Mouse (Mus musculus) embryonic facial prominence, embryonic 14.5 days (tissue): ENCODE measurements at regions not wholly inside any gene's neighbourhood (a gene's known extent, or its start where the extent isn't known, plus 50 kb on each side); places are given as distances from the start of the nearest gene placed in this dataset.

ENCODE experiments used
- ATAC-seq: fragments of 200-750 bp; cut with Nextera tagmentation; 2 replicates; pipeline ENCODE4 v1.8.0; 2017; ENCODE audit warnings: low read depth, moderate number of reproducible peaks, moderate TSS enrichment
- DNase-seq: peaks from one replicate; pipeline ENCODE4 v3.0.0-alpha.2; 2015; ENCODE audit warnings: low spot score
- H3K27ac ChIP-seq: fragments of 300-500 bp; sonication (generic); replicated peaks from 2 replicates; pipeline ENCODE4 v1.5.1; 2014; ENCODE audit warnings: low read depth, mild to moderate bottlenecking, low read length, moderate library complexity
- H3K27me3 ChIP-seq: fragments of 300-500 bp; sonication (generic); replicated peaks from 2 replicates; pipeline ENCODE4 v1.6.1; 2014; ENCODE audit warnings: low read length; ENCODE audit not compliant: control insufficient read depth, insufficient read depth
- H3K36me3 ChIP-seq: fragments of 300-500 bp; sonication (generic); 2 replicates; pipeline ENCODE4 v1.6.1; 2014; ENCODE audit warnings: low read length, mixed read lengths; ENCODE audit not compliant: control insufficient read depth, insufficient read depth
- H3K4me1 ChIP-seq: fragments of 300-500 bp; sonication (generic); 2 replicates; pipeline ENCODE4 v1.6.1; 2014; ENCODE audit warnings: antibody characterized with exemption, low read length; ENCODE audit not compliant: control insufficient read depth, insufficient read depth
- H3K4me2 ChIP-seq: fragments of 300-500 bp; sonication (generic); 2 replicates; pipeline ENCODE4 v1.6.1; 2014; ENCODE audit warnings: low read depth, mild to moderate bottlenecking, low read length, moderate library complexity, mixed read lengths
- H3K4me3 ChIP-seq: fragments of 300-500 bp; sonication (generic); 2 replicates; pipeline ENCODE4 v1.5.1; 2014; ENCODE audit warnings: low read depth, mild to moderate bottlenecking, low read length
- H3K9ac ChIP-seq: fragments of 300-500 bp; sonication (generic); 2 replicates; pipeline ENCODE4 v1.6.1; 2014; ENCODE audit warnings: low read depth, mild to moderate bottlenecking, low read length, moderate library complexity, mixed read lengths
- H3K9me3 ChIP-seq: fragments of 300-500 bp; sonication (generic); 2 replicates; pipeline ENCODE4 v1.6.1; 2016; ENCODE audit warnings: low read length; ENCODE audit not compliant: control insufficient read depth
- WGBS: fragments of 180-500 bp; shearing (Covaris S2); extraction: QIAGEN DNeasy Blood & Tissue Kit; methylation state at CpG from one replicate; pipeline ENCODE4 v1.1.7; 2014; 5-methylcytosine and 5-hydroxymethylcytosine counted together

DNA sequence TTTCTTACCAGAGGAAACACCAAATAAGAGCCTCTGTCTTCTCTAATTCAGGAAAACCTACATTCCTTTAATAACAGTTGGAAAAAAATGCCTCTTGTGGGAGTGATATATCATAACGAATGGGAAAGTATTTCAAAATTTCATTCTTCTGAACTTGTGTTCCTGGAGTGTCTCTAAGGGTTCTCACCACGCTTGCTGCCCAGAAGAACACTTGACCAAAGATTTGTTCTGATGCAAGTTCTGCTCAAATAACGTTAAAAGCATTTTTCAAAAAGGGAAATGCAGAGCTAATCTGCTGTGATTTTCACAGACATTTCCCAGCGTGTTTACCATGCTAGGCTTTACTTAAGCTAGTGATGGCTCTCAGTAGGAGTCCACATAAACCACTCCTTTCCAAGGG, 329.8 kb upstream of the Hsf2 start:
- no peak for ATAC-seq
- no peaks in the 10 kb centered on the region for H3K4me1 ChIP-seq
- no peaks in the 10 kb centered on the region for H3K9me3 ChIP-seq
- no peaks in the 10 kb centered on the region for H3K36me3 ChIP-seq
- no peak overlapping the region for H3K27ac ChIP-seq
- H3K4me3 ChIP-seq, result no peak overlapping the region
- H3K9ac ChIP-seq, result no peak overlapping the region
- no peak overlapping the region for H3K4me2 ChIP-seq
- no peak for DNase-seq
- H3K27me3 ChIP-seq, result no peaks in the 10 kb centered on the region
- 59% methylated on average over 4 of the region's 4 CpGs for WGBS

DNA sequence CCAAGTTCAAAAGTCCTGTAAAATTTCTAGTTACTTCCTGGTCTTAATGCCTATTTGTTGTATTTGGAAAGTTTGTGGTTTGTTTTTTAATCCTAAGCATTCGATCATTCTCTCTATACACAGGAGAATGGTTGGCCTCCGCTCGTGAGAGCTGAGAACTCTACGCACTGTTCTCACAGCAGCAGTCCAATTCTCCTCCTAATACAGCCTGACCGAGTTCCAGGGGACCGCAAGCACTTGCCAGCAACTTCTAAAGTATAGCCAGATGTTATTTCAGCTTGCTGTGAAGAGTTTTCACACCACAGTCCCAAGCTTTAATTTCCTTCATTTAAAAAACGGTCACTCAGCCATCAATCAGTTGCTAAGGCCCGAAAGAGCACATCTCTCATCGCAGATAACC, 329.3 kb upstream of the Hsf2 start:
- ATAC-seq, result no peak
- Histone ChIP-seq H3K4me2 (no peak overlapping the region), H3K9ac (no peak overlapping the region), H3K4me3 (no peak overlapping the region), H3K4me1 (no peaks in the 10 kb centered on the region), H3K27ac (no peak overlapping the region), H3K36me3 (no peaks in the 10 kb centered on the region), H3K9me3 (no peaks in the 10 kb centered on the region), H3K27me3 (no peaks in the 10 kb centered on the region)
- peak; percentile 58 for DNase-seq
- 49% methylated on average over 9 of the region's 9 CpGs for WGBS

DNA sequence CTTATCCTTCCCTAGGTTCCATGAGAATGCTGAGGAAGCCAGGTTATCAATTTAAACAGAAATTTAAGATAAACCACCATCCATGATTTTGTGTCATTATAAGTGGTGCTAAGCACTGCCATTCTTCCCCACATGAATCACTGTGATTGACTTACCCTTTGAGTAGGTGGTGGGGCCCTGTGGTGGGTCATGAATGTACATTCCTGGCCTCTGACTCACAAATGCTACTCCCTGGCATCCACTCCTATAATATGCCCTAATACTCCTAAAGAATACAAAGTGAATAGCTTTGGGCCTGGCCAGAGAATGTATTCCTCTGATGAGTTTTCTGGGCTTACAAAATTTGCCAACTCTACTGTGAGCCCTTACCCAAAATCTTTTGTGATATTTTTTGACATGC, 325.6 kb upstream of the Hsf2 start:
- ATAC-seq, result no peak
- no peaks in the 10 kb centered on the region for H3K36me3 ChIP-seq

DNA sequence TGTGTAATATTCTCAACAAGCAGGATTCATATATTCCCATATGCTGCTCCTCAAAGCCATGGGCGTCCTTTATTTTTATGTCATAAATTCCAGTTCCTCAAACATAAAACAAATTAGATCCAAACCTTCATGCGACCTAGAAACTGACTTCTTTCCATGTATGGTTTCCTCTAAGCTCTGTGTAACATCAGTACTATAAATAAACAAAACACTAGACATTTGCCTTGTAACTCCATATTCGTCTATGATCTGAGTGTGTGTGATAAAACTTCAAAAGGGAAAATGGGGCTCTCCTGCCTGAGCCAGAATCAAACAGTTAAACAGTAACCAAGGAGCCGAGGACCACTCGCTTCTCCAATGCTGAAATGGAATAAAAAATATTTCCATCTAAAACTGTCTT, 322.8 kb upstream of the Hsf2 start:
- DNase-seq, result no peak
- H3K27me3 ChIP-seq, result no peaks in the 10 kb centered on the region
- WGBS, result 61% methylated on average over 5 of the region's 5 CpGs

More for the DNA sequence above, 325.6 kb upstream of the Hsf2 start:
- Histone ChIP-seq H3K4me1 (0 out of 2 replicates have a peak, but pooled peaks cover 4% of the 10 kb centered on the region), H3K27ac (no peak overlapping the region), H3K27me3 (no peaks in the 10 kb centered on the region), H3K9ac (no peak overlapping the region), H3K9me3 (no peaks in the 10 kb centered on the region), H3K4me2 (no peak overlapping the region), H3K4me3 (no peak overlapping the region)
- no peak for DNase-seq

DNA sequence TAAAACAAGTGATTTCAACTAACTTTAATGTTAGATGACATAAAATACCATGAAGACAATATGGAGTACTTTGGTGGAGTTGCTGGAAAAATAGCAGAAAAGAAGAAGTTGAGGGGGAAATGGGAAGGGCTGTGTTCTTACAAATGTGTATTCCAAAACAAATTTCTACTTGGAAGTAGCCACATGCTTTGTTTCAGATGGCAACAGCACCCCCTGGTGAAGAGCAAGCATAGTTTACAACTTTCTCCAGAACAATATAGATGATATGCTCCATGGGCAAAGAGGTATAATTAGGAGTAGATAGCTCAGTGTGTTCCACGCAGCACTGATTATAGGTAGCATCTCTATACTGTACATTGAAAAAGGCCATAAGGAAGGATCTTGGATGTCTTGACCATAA, 302.6 kb upstream of the Hsf2 start:
- ATAC-seq (no peak), DNase-seq (peak; percentile 78)

More for the DNA sequence above, 322.8 kb upstream of the Hsf2 start:
- ATAC-seq, result no peak
- Histone ChIP-seq H3K9ac (no peak overlapping the region), H3K4me1 (0 out of 2 replicates have a peak, but pooled peaks cover 4% of the 10 kb centered on the region), H3K4me2 (no peak overlapping the region), H3K9me3 (no peaks in the 10 kb centered on the region), H3K27ac (no peak overlapping the region), H3K4me3 (no peak overlapping the region), H3K36me3 (no peaks in the 10 kb centered on the region)

DNA sequence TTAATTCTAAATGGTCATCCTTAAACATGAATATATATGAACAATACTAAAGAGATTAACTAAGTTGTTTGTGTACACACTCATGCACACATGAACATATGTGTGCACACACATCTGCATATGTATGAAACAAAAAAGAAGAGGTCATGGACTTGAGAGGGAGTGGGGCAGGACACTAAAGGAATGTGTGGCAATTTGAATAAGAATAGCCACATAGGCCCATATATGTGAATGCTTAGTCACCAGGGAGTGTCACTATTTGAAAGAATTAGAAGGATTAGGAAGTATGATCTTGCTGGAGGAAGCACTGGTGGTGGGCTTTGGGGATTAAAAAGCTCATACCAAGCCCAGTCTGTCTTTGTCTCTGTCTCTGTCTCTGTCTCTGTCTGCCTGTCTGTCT, 275.5 kb upstream of the Hsf2 start:
- Histone ChIP-seq H3K9me3 (no peaks in the 10 kb centered on the region), H3K9ac (no peak overlapping the region), H3K27ac (no peak overlapping the region), H3K4me1 (no peaks in the 10 kb centered on the region), H3K27me3 (no peaks in the 10 kb centered on the region), H3K4me2 (no peak overlapping the region), H3K4me3 (no peak overlapping the region), H3K36me3 (no peaks in the 10 kb centered on the region)
- no peak for ATAC-seq
- DNase-seq, result no peak

More for the DNA sequence above, 302.6 kb upstream of the Hsf2 start:
- no peak overlapping the region for H3K4me3 ChIP-seq
- no peak overlapping the region for H3K27ac ChIP-seq
- H3K36me3 ChIP-seq, result no peaks in the 10 kb centered on the region
- no peak overlapping the region for H3K4me2 ChIP-seq
- WGBS, result 55% methylated on average over 1 of the region's 1 CpGs
- H3K9me3 ChIP-seq, result no peaks in the 10 kb centered on the region
- no peaks in the 10 kb centered on the region for H3K4me1 ChIP-seq
- no peaks in the 10 kb centered on the region for H3K27me3 ChIP-seq
- no peak overlapping the region for H3K9ac ChIP-seq

DNA sequence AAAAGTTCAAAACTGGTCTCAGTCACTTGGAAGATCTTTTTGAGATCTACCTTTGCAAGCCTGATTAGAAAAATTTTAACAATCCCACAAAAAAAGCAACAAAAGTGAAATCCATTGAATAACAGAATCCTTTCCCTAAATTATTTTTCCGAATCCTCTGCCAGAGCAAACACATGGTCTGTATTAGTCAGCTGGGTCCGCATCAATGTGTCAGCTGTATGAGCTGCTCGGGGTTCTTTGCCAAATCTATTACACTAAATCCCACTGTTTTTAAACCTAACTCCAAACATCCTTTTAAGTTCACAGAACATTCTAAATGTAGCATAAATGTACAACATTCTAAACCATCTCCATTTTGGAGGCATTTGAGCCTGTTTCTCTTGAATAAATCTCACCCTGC, 255.1 kb upstream of the Hsf2 start:
- H3K4me3 ChIP-seq, result no peak overlapping the region
- no peak overlapping the region for H3K9ac ChIP-seq
- H3K4me1 ChIP-seq, result no peaks in the 10 kb centered on the region
- ATAC-seq (peak; percentile 81), DNase-seq (peak; percentile 92)
- no peaks in the 10 kb centered on the region for H3K9me3 ChIP-seq
- WGBS, result 30% methylated on average over 3 of the region's 3 CpGs
- no peak overlapping the region for H3K4me2 ChIP-seq
- no peaks in the 10 kb centered on the region for H3K36me3 ChIP-seq
- peak overlapping the region; percentile 46; the same call in 1 of the 2 replicates for H3K27ac ChIP-seq
- no peaks in the 10 kb centered on the region for H3K27me3 ChIP-seq

DNA sequence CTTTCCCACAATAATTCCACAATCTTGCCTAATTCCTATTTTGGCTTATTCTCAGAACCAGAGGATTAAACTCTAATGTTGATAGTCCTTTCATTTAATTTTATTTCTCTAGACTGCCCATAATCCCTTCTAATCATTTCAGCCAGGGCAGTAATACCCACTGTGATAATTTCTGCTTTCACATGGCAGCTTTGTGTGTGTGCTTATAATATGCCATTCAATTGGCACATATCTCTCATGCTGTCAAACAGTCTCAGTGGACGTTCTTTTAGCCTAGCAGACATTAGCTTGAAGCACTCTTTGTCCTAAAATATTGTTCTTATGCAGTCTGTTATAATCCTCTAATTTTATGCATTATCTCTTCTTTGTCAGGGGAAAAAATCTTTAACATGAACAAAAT, 205.0 kb upstream of the Hsf2 start:
- Histone ChIP-seq H3K4me3 (no peak overlapping the region), H3K9me3 (no peaks in the 10 kb centered on the region), H3K4me1 (no peaks in the 10 kb centered on the region), H3K27me3 (no peaks in the 10 kb centered on the region), H3K36me3 (no peaks in the 10 kb centered on the region), H3K9ac (no peak overlapping the region), H3K4me2 (no peak overlapping the region), H3K27ac (no peak overlapping the region)
- ATAC-seq (no peak), DNase-seq (no peak)
- WGBS, result 48% methylated on average over 1 of the region's 1 CpGs

DNA sequence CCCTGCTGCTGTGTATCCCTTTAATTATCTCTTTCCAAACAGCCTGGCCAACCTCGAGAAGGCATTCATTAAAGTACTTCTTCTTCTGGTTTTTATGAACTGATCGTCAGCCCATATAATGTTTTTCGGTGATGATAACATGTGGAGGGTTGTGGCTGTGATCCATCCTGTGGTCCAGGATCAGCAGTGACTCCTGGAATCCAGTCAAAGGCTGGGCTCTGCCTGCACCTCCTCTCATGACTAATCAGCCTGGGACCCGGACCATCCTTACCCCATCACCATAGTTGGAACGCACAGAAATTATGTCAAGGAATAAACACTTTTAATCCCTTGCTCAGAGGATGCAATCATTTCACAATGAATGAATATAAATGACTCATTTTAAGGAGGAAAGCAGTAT, 203.3 kb upstream of the Hsf2 start:
- 74% methylated on average over 5 of the region's 5 CpGs for WGBS
- H3K27me3 ChIP-seq, result no peaks in the 10 kb centered on the region
- no peaks in the 10 kb centered on the region for H3K4me1 ChIP-seq
- no peak overlapping the region for H3K9ac ChIP-seq
- no peaks in the 10 kb centered on the region for H3K9me3 ChIP-seq
- no peak overlapping the region for H3K4me2 ChIP-seq
- H3K36me3 ChIP-seq, result no peaks in the 10 kb centered on the region
- no peak overlapping the region for H3K4me3 ChIP-seq
- DNase-seq (no peak), ATAC-seq (no peak)
- H3K27ac ChIP-seq, result no peak overlapping the region
